Mouse (Mus musculus) liver, embryonic 15.5 days (tissue): ENCODE results near the gene Jag1. TPM values are rescaled to one million over a fixed set of nuclear protein-coding genes. Genes with fewer than 3 reads are reported as not detected.

Experiments
- ATAC-seq: fragments of 200-750 bp; cut with Nextera tagmentation; 2 replicates; pipeline ENCODE4 v1.8.0; 2017; ENCODE audit warnings: moderate number of reproducible peaks, mild to moderate bottlenecking, moderate library complexity; ENCODE audit not compliant: insufficient read depth
- H3K27ac ChIP-seq: fragments of 300-500 bp; sonication (generic); replicated peaks from 2 replicates; pipeline ENCODE4 v1.5.1; 2015; ENCODE audit warnings: mild to moderate bottlenecking, inconsistent platforms
- H3K27me3 ChIP-seq: fragments of 300-500 bp; sonication (generic); 2 replicates; pipeline ENCODE4 v1.6.1; 2015; ENCODE audit warnings: mild to moderate bottlenecking, inconsistent platforms
- H3K36me3 ChIP-seq: fragments of 300-500 bp; sonication (generic); replicated peaks from 2 replicates; pipeline ENCODE4 v1.6.1; 2015; ENCODE audit warnings: moderate library complexity, mild to moderate bottlenecking, inconsistent platforms
- H3K4me1 ChIP-seq: fragments of 300-500 bp; sonication (generic); replicated peaks from 2 replicates; pipeline ENCODE4 v1.6.1; 2015; ENCODE audit warnings: inconsistent platforms
- H3K4me2 ChIP-seq: fragments of 300-500 bp; sonication (generic); 2 replicates; pipeline ENCODE4 v1.6.1; 2015; ENCODE audit warnings: moderate library complexity, mild to moderate bottlenecking, inconsistent platforms
- H3K4me3 ChIP-seq: fragments of 300-500 bp; sonication (generic); replicated peaks from 2 replicates; pipeline ENCODE4 v1.5.1; 2015; ENCODE audit warnings: mild to moderate bottlenecking, inconsistent platforms
- H3K9ac ChIP-seq: fragments of 300-500 bp; sonication (generic); 2 replicates; pipeline ENCODE4 v1.6.1; 2015; ENCODE audit warnings: moderate library complexity, mild to moderate bottlenecking, inconsistent platforms
- H3K9me3 ChIP-seq: fragments of 300-500 bp; sonication (generic); replicated peaks from 2 replicates; pipeline ENCODE4 v1.6.1; 2016; ENCODE audit warnings: inconsistent platforms
- WGBS: fragments of 180-500 bp; shearing (Covaris S2); methylation state at CpG from one replicate; pipeline ENCODE4 v1.1.7; 2015; ENCODE audit warnings: mixed read lengths; ENCODE audit not compliant: insufficient replicate concordance; 5-methylcytosine and 5-hydroxymethylcytosine counted together
- polyA plus RNA-seq: library from polyadenylated mRNA; unstranded; fragments of >200 nt; fragmentation: Nextera tagmentation; extraction: Ambion mirVana; gene quantifications from 2 replicates; pipeline ENCODE4 v1.2.1, GENCODE M21; 2015

Gene Jag1
- polyA plus RNA-seq, 1 experiment from 2014 or later, result 1.0 TPM

GRCm38 (mm10) chr2:137115241-137116024 is 1.0 kb downstream of the Jag1 start:
- peak overlapping the region; percentile 63 for H3K4me3 ChIP-seq
- H3K27me3 ChIP-seq, result peaks cover 58% of the 10 kb centered on the region
- H3K9me3 ChIP-seq, result no peaks in the 10 kb centered on the region
- H3K27ac ChIP-seq, result no peak overlapping the region
- under 1% methylated on average over 40 of the region's 40 CpGs for WGBS
- H3K4me1 ChIP-seq, result peaks cover 20% of the 10 kb centered on the region
- H3K36me3 ChIP-seq, result no peaks in the 10 kb centered on the region
- ATAC-seq, result no peak
- H3K4me2 ChIP-seq, result peak overlapping the region; percentile 72
- H3K9ac ChIP-seq, result no peak overlapping the region

GRCm38 (mm10) chr2:137114248-137115096 is 2.0 kb downstream of the Jag1 start:
- Histone ChIP-seq H3K4me2 (peak overlapping the region; percentile 72), H3K27me3 (peaks cover 58% of the 10 kb centered on the region), H3K4me1 (peaks cover 20% of the 10 kb centered on the region), H3K36me3 (no peaks in the 10 kb centered on the region), H3K27ac (no peak overlapping the region), H3K9ac (peak overlapping the region; percentile 15; the same call in 1 of the 2 replicates), H3K4me3 (peak overlapping the region; percentile 63), H3K9me3 (no peaks in the 10 kb centered on the region)
- under 1% methylated on average over 51 of the region's 51 CpGs for WGBS
- peak; percentile 28; the same call in 1 of the 2 replicates for ATAC-seq

- Histone ChIP-seq H3K4me1 (peaks cover 20% of the 10 kb centered on the region), H3K9me3 (no peaks in the 10 kb centered on the region), H3K4me2 (peak overlapping the region; percentile 72), H3K4me3 (peak overlapping the region; percentile 63), H3K27ac (no peak overlapping the region), H3K9ac (no peak overlapping the region), H3K27me3 (peaks cover 52% of the 10 kb centered on the region), H3K36me3 (no peaks in the 10 kb centered on the region)
- WGBS, result 40% methylated on average over 12 of the region's 12 CpGs
- ATAC-seq, result no peak
These were observed 3.0 kb downstream of the Jag1 start for GRCm38 (mm10) chr2:137113288-137114061.

- Histone ChIP-seq H3K9ac (no peak overlapping the region), H3K27ac (no peak overlapping the region), H3K9me3 (no peaks in the 10 kb centered on the region), H3K4me1 (no peaks in the 10 kb centered on the region; the same call in 1 of the 2 replicates), H3K4me2 (no peak overlapping the region), H3K27me3 (peaks cover 21% of the 10 kb centered on the region), H3K4me3 (no peak overlapping the region), H3K36me3 (no peaks in the 10 kb centered on the region)
- no peak for ATAC-seq
- 43% methylated on average over 4 of the region's 4 CpGs for WGBS
These were observed 6.1 kb downstream of the Jag1 start for GRCm38 (mm10) chr2:137110214-137110898.

- Histone ChIP-seq H3K9ac (no peak overlapping the region), H3K4me3 (no peak overlapping the region), H3K27ac (no peak overlapping the region), H3K4me1 (no peaks in the 10 kb centered on the region; the same call in 1 of the 2 replicates), H3K27me3 (peaks cover 13% of the 10 kb centered on the region), H3K36me3 (no peaks in the 10 kb centered on the region), H3K9me3 (no peaks in the 10 kb centered on the region), H3K4me2 (no peak overlapping the region)
- WGBS, result 37% methylated on average over 15 of the region's 15 CpGs
- ATAC-seq, result no peak
These were observed 6.9 kb downstream of the Jag1 start for GRCm38 (mm10) chr2:137109321-137110213.

- Histone ChIP-seq H3K9ac (no peak overlapping the region), H3K4me3 (no peak overlapping the region), H3K4me2 (no peak overlapping the region), H3K9me3 (no peaks in the 10 kb centered on the region), H3K27ac (no peak overlapping the region), H3K4me1 (no peaks in the 10 kb centered on the region), H3K36me3 (no peaks in the 10 kb centered on the region), H3K27me3 (no peaks in the 10 kb centered on the region; the same call in 1 of the 2 replicates)
- WGBS, result 63% methylated on average over 8 of the region's 8 CpGs
- no peak for ATAC-seq
These were observed 8.5 kb downstream of the Jag1 start for GRCm38 (mm10) chr2:137107946-137108345.

GRCm38 (mm10) chr2:137107203-137107602 is 9.2 kb downstream of the Jag1 start:
- Histone ChIP-seq H3K4me1 (no peaks in the 10 kb centered on the region), H3K27ac (no peak overlapping the region), H3K9ac (no peak overlapping the region), H3K36me3 (no peaks in the 10 kb centered on the region), H3K27me3 (no peaks in the 10 kb centered on the region; the same call in 1 of the 2 replicates), H3K9me3 (no peaks in the 10 kb centered on the region), H3K4me2 (no peak overlapping the region), H3K4me3 (no peak overlapping the region)
- ATAC-seq, result no peak
- 72% methylated on average over 4 of the region's 4 CpGs for WGBS

GRCm38 (mm10) chr2:137101074-137101473 is 15.4 kb downstream of the Jag1 start:
- Histone ChIP-seq H3K9ac (no peak overlapping the region), H3K4me1 (no peaks in the 10 kb centered on the region), H3K27ac (no peak overlapping the region), H3K9me3 (no peaks in the 10 kb centered on the region), H3K36me3 (no peaks in the 10 kb centered on the region), H3K4me3 (no peak overlapping the region), H3K27me3 (no peaks in the 10 kb centered on the region), H3K4me2 (no peak overlapping the region)
- WGBS, result 53% methylated on average over 5 of the region's 5 CpGs
- ATAC-seq, result no peak

- no peaks in the 10 kb centered on the region for H3K9me3 ChIP-seq
- no peak overlapping the region for H3K27ac ChIP-seq
- no peak overlapping the region for H3K9ac ChIP-seq
- H3K27me3 ChIP-seq, result no peaks in the 10 kb centered on the region
- 43% methylated on average over 6 of the region's 6 CpGs for WGBS
- H3K4me2 ChIP-seq, result no peak overlapping the region
- no peaks in the 10 kb centered on the region for H3K36me3 ChIP-seq
- no peak for ATAC-seq
- no peak overlapping the region for H3K4me3 ChIP-seq
- no peaks in the 10 kb centered on the region for H3K4me1 ChIP-seq
These were observed 17.2 kb downstream of the Jag1 start for GRCm38 (mm10) chr2:137099211-137099734.
